Mouse (Mus musculus): ENCODE measurements around the gene Gna12. TPM values are rescaled to one million over a fixed set of nuclear protein-coding genes. Genes with fewer than 3 reads are reported as not detected.
A peak's percentile ranks its signal among the peaks of the same experiment; 100 is the strongest.

Gene Gna12
- polyA plus RNA-seq, 1 experiment from 2014 or later: 8.4 TPM

- no peak for ATAC-seq (ENCODE audit: low read depth)
- no peaks in the 10 kb centered on the region for H3K9me3 ChIP-seq (ENCODE audit: control insufficient read depth, low read length)
- WGBS: 84% methylated on average over 5 of the region's 5 CpGs
- no peak overlapping the region for H3K27ac ChIP-seq (ENCODE audit: low read length)
- H3K36me3 ChIP-seq (ENCODE audit: control insufficient read depth, insufficient read depth, low read length): peaks cover 29% of the 10 kb centered on the region
- H3K9ac ChIP-seq (ENCODE audit: low read length): no peak overlapping the region
- no peaks in the 10 kb centered on the region for H3K27me3 ChIP-seq (ENCODE audit: control insufficient read depth, insufficient read depth, low read depth, low read length)
- H3K4me3 ChIP-seq (ENCODE audit: low read length): no peak overlapping the region
- H3K4me1 ChIP-seq (replicated peaks; ENCODE audit: control insufficient read depth, insufficient read depth, low read length): peaks cover 8% of the 10 kb centered on the region
- no peak overlapping the region for H3K4me2 ChIP-seq (ENCODE audit: low read depth, low read length)
Observed at GRCm38 (mm10) chr5:140781122-140781521, 49.1 kb downstream of the Gna12 start.

DNA sequence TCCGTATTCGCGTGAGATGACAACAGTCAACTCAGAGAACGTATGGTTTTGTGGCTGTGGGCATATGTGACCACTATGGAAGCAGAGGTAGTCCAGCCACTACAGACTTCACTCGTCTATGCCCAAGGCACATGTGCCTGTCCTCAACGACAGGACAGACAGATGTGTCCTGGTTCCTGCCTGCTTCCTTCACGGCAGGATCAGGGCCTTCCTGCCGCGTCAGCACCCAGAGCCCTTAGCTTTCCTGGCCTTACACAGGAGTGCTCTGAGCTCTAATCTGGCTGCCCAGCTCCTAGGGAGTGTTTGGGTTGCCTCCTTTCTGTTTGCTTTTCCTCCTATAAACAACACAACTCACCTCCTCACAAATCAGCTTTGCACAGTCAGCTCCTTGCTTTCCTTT, 53.3 kb downstream of the Gna12 start:
- H3K9ac ChIP-seq (ENCODE audit: low read length): no peak overlapping the region
- H3K36me3 ChIP-seq (ENCODE audit: control insufficient read depth, insufficient read depth, low read length): 0 out of 2 replicates have a peak, but pooled peaks cover 3% of the 10 kb centered on the region
- peaks cover 7% of the 10 kb centered on the region for H3K4me1 ChIP-seq (replicated peaks; ENCODE audit: control insufficient read depth, insufficient read depth, low read length)
- no peak overlapping the region for H3K4me2 ChIP-seq (ENCODE audit: low read depth, low read length)
- H3K27me3 ChIP-seq (ENCODE audit: control insufficient read depth, insufficient read depth, low read depth, low read length): no peaks in the 10 kb centered on the region
- no peak overlapping the region for H3K27ac ChIP-seq (ENCODE audit: low read length)
- 57% methylated on average over 9 of the region's 9 CpGs for WGBS
- no peak for ATAC-seq (ENCODE audit: low read depth)
- no peaks in the 10 kb centered on the region for H3K9me3 ChIP-seq (ENCODE audit: control insufficient read depth, low read length)
- no peak overlapping the region for H3K4me3 ChIP-seq (ENCODE audit: low read length)

GRCm38 (mm10) chr5:140775111-140775510, 55.1 kb downstream of the Gna12 start:
- ATAC-seq (ENCODE audit: low read depth): no peak
- Histone ChIP-seq H3K4me2 (ENCODE audit: low read depth, low read length) (no peak overlapping the region), H3K4me3 (ENCODE audit: low read length) (no peak overlapping the region), H3K27me3 (ENCODE audit: control insufficient read depth, insufficient read depth, low read depth, low read length) (no peaks in the 10 kb centered on the region), H3K9me3 (ENCODE audit: control insufficient read depth, low read length) (no peaks in the 10 kb centered on the region), H3K36me3 (ENCODE audit: control insufficient read depth, insufficient read depth, low read length) (0 out of 2 replicates have a peak, but pooled peaks cover 3% of the 10 kb centered on the region), H3K27ac (ENCODE audit: low read length) (no peak overlapping the region), H3K4me1 (replicated peaks; ENCODE audit: control insufficient read depth, insufficient read depth, low read length) (peaks cover 15% of the 10 kb centered on the region), H3K9ac (ENCODE audit: low read length) (no peak overlapping the region)
- WGBS: 92% methylated on average over 4 of the region's 4 CpGs

DNA sequence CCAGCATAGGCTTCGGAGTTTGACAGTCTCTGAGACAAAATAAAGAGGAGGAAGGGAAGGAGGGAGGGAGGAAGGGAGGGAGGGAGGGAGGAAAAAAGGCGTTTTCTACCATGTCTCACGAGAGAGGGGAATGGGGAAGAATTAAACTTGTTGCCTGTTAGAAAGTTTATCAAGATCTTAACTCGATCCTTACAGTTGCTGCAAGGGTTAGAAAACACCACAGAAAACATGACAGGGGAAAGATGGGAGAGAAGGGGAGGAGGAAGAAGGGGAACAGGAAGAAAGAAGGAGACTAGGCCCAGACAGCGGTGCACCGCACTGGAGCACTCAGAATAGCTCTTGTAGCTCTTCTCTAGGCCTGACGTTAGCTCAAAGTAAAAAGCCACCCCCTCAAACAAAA, 58.1 kb downstream of the Gna12 start:
- no peaks in the 10 kb centered on the region for H3K36me3 ChIP-seq (ENCODE audit: control insufficient read depth, insufficient read depth, low read length)
- H3K27me3 ChIP-seq (ENCODE audit: control insufficient read depth, insufficient read depth, low read depth, low read length): no peaks in the 10 kb centered on the region
- H3K4me3 ChIP-seq (ENCODE audit: low read length): no peak overlapping the region
- H3K4me1 ChIP-seq (replicated peaks; ENCODE audit: control insufficient read depth, insufficient read depth, low read length): peaks cover 37% of the 10 kb centered on the region
- H3K27ac ChIP-seq (ENCODE audit: low read length): peak overlapping the region; percentile 71
- no peak overlapping the region for H3K4me2 ChIP-seq (ENCODE audit: low read depth, low read length)
- WGBS: 39% methylated on average over 7 of the region's 7 CpGs
- H3K9ac ChIP-seq (ENCODE audit: low read length): no peak overlapping the region; the same call in 1 of the 2 replicates
- ATAC-seq (ENCODE audit: low read depth): no peak
- H3K9me3 ChIP-seq (ENCODE audit: control insufficient read depth, low read length): no peaks in the 10 kb centered on the region

DNA sequence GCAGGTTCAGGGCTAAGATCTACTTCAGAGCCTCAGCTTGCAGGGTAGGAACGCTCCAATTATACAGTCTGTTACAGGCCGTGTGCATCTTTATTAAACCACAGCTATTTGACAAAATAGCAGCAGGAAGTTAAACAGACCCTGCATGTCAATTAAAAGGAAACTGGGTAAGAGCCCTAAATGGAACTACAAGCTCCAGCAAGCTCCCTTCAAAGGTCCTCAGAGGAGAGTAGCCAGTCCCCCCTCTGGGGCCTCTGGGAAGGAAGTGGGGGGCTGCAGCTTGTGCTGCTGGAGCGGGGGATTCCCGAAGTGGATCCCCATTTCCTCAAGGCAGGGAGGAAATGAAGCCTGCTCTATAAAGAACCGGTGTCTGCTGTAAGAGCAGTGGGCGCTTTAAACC, 58.6 kb downstream of the Gna12 start:
- Histone ChIP-seq H3K9me3 (ENCODE audit: control insufficient read depth, low read length) (no peaks in the 10 kb centered on the region), H3K9ac (ENCODE audit: low read length) (no peak overlapping the region), H3K4me3 (ENCODE audit: low read length) (no peak overlapping the region), H3K27me3 (ENCODE audit: control insufficient read depth, insufficient read depth, low read depth, low read length) (no peaks in the 10 kb centered on the region), H3K36me3 (ENCODE audit: control insufficient read depth, insufficient read depth, low read length) (no peaks in the 10 kb centered on the region), H3K4me1 (replicated peaks; ENCODE audit: control insufficient read depth, insufficient read depth, low read length) (peaks cover 37% of the 10 kb centered on the region), H3K27ac (ENCODE audit: low read length) (peak overlapping the region; percentile 71), H3K4me2 (ENCODE audit: low read depth, low read length) (no peak overlapping the region)
- ATAC-seq (ENCODE audit: low read depth): no peak
- 42% methylated on average over 6 of the region's 6 CpGs for WGBS

GRCm38 (mm10) chr5:140768333-140768732, 61.9 kb downstream of the Gna12 start:
- Histone ChIP-seq H3K36me3 (ENCODE audit: control insufficient read depth, insufficient read depth, low read length) (peaks cover 2% of the 10 kb centered on the region; the same call in 1 of the 2 replicates), H3K9me3 (ENCODE audit: control insufficient read depth, low read length) (no peaks in the 10 kb centered on the region), H3K27me3 (ENCODE audit: control insufficient read depth, insufficient read depth, low read depth, low read length) (no peaks in the 10 kb centered on the region), H3K27ac (ENCODE audit: low read length) (peak overlapping the region; percentile 86), H3K4me2 (ENCODE audit: low read depth, low read length) (no peak overlapping the region), H3K4me3 (ENCODE audit: low read length) (no peak overlapping the region), H3K4me1 (replicated peaks; ENCODE audit: control insufficient read depth, insufficient read depth, low read length) (peaks cover 37% of the 10 kb centered on the region), H3K9ac (ENCODE audit: low read length) (no peak overlapping the region; the same call in none of the 2 replicates)
- ATAC-seq (ENCODE audit: low read depth): peak; percentile 1; the same call in 1 of the 2 replicates
- WGBS: 56% methylated on average over 5 of the region's 5 CpGs

GRCm38 (mm10) chr5:140767704-140768141, 62.5 kb downstream of the Gna12 start:
- Histone ChIP-seq H3K9ac (ENCODE audit: low read length) (peak overlapping the region; percentile 29), H3K36me3 (ENCODE audit: control insufficient read depth, insufficient read depth, low read length) (peaks cover 2% of the 10 kb centered on the region; the same call in 1 of the 2 replicates), H3K27ac (ENCODE audit: low read length) (peak overlapping the region; percentile 86), H3K27me3 (ENCODE audit: control insufficient read depth, insufficient read depth, low read depth, low read length) (no peaks in the 10 kb centered on the region), H3K4me2 (ENCODE audit: low read depth, low read length) (peak overlapping the region; percentile 3; the same call in 1 of the 2 replicates), H3K4me1 (replicated peaks; ENCODE audit: control insufficient read depth, insufficient read depth, low read length) (peaks cover 37% of the 10 kb centered on the region), H3K4me3 (ENCODE audit: low read length) (no peak overlapping the region), H3K9me3 (ENCODE audit: control insufficient read depth, low read length) (no peaks in the 10 kb centered on the region)
- WGBS: 24% methylated on average over 9 of the region's 9 CpGs
- ATAC-seq (ENCODE audit: low read depth): peak; percentile 87

GRCm38 (mm10) chr5:140766566-140766965, 63.7 kb downstream of the Gna12 start:
- H3K4me3 ChIP-seq (ENCODE audit: low read length): no peak overlapping the region
- no peak overlapping the region for H3K27ac ChIP-seq (ENCODE audit: low read length)
- WGBS: 72% methylated on average over 4 of the region's 4 CpGs
- H3K36me3 ChIP-seq (ENCODE audit: control insufficient read depth, insufficient read depth, low read length): peaks cover 2% of the 10 kb centered on the region; the same call in 1 of the 2 replicates
- H3K9ac ChIP-seq (ENCODE audit: low read length): no peak overlapping the region
- no peak overlapping the region for H3K4me2 ChIP-seq (ENCODE audit: low read depth, low read length)
- H3K4me1 ChIP-seq (replicated peaks; ENCODE audit: control insufficient read depth, insufficient read depth, low read length): peaks cover 26% of the 10 kb centered on the region
- H3K9me3 ChIP-seq (ENCODE audit: control insufficient read depth, low read length): no peaks in the 10 kb centered on the region
- ATAC-seq (ENCODE audit: low read depth): no peak
- no peaks in the 10 kb centered on the region for H3K27me3 ChIP-seq (ENCODE audit: control insufficient read depth, insufficient read depth, low read depth, low read length)

- Histone ChIP-seq H3K36me3 (ENCODE audit: control insufficient read depth, insufficient read depth, low read length) (peaks cover 9% of the 10 kb centered on the region; the same call in 1 of the 2 replicates), H3K9ac (ENCODE audit: low read length) (no peak overlapping the region), H3K4me1 (replicated peaks; ENCODE audit: control insufficient read depth, insufficient read depth, low read length) (peaks cover 22% of the 10 kb centered on the region), H3K4me3 (ENCODE audit: low read length) (no peak overlapping the region), H3K4me2 (ENCODE audit: low read depth, low read length) (no peak overlapping the region), H3K27me3 (ENCODE audit: control insufficient read depth, insufficient read depth, low read depth, low read length) (no peaks in the 10 kb centered on the region), H3K27ac (ENCODE audit: low read length) (peak overlapping the region; percentile 84), H3K9me3 (ENCODE audit: control insufficient read depth, low read length) (no peaks in the 10 kb centered on the region)
- 50% methylated on average over 6 of the region's 6 CpGs for WGBS
- ATAC-seq (ENCODE audit: low read depth): peak; percentile 56
Observed at GRCm38 (mm10) chr5:140764921-140765613, 65.2 kb downstream of the Gna12 start.
